Mouse (Mus musculus) midbrain, embryonic 13.5 days (tissue): ENCODE data around the gene Calcoco1. TPM values are rescaled to one million over a fixed set of nuclear protein-coding genes. Genes with fewer than 3 reads are reported as not detected.
A peak's percentile ranks its signal among the peaks of the same experiment; 100 is the strongest.

ENCODE experiments used
- ATAC-seq: fragments of 200-750 bp; cut with Nextera tagmentation; 2 replicates; pipeline ENCODE4 v1.8.0; 2017; ENCODE audit warnings: mild to moderate bottlenecking, moderate TSS enrichment, moderate library complexity
- H3K27ac ChIP-seq: fragments of 300-500 bp; sonication (generic); 2 replicates; pipeline ENCODE4 v1.5.1; 2015; ENCODE audit warnings: inconsistent platforms, mild to moderate bottlenecking, moderate library complexity
- H3K27me3 ChIP-seq: fragments of 300-500 bp; sonication (generic); 2 replicates; pipeline ENCODE4 v1.6.1; 2015; ENCODE audit warnings: mild to moderate bottlenecking, inconsistent platforms
- H3K36me3 ChIP-seq: fragments of 300-500 bp; sonication (generic); 2 replicates; pipeline ENCODE4 v1.6.1; 2015; ENCODE audit warnings: mild to moderate bottlenecking, inconsistent platforms
- H3K4me1 ChIP-seq: fragments of 300-500 bp; sonication (generic); replicated peaks from 2 replicates; pipeline ENCODE4 v1.6.1; 2015; ENCODE audit warnings: inconsistent platforms
- H3K4me2 ChIP-seq: fragments of 300-500 bp; sonication (generic); replicated peaks from 2 replicates; pipeline ENCODE4 v1.6.1; 2015; ENCODE audit warnings: moderate library complexity, mild to moderate bottlenecking, inconsistent platforms
- H3K4me3 ChIP-seq: fragments of 300-500 bp; sonication (generic); replicated peaks from 2 replicates; pipeline ENCODE4 v1.5.1; 2015; ENCODE audit warnings: mild to moderate bottlenecking, inconsistent platforms
- H3K9ac ChIP-seq: fragments of 300-500 bp; sonication (generic); replicated peaks from 2 replicates; pipeline ENCODE4 v1.6.1; 2015; ENCODE audit warnings: mild to moderate bottlenecking, inconsistent platforms
- H3K9me3 ChIP-seq: fragments of 300-500 bp; sonication (generic); 2 replicates; pipeline ENCODE4 v1.6.1; 2016; ENCODE audit warnings: mild to moderate bottlenecking, inconsistent platforms
- WGBS: fragments of 180-500 bp; shearing (Covaris S2); methylation state at CpG from one replicate; pipeline ENCODE4 v1.1.7; 2015; 5-methylcytosine and 5-hydroxymethylcytosine counted together
- polyA plus RNA-seq: library from polyadenylated mRNA; unstranded; fragments of >200 nt; fragmentation: Nextera tagmentation; extraction: Ambion mirVana; gene quantifications from 2 replicates; pipeline ENCODE4 v1.2.1, GENCODE M21; 2015

Gene Calcoco1
- polyA plus RNA-seq, 1 experiment from 2014 or later = 51.1 TPM

DNA sequence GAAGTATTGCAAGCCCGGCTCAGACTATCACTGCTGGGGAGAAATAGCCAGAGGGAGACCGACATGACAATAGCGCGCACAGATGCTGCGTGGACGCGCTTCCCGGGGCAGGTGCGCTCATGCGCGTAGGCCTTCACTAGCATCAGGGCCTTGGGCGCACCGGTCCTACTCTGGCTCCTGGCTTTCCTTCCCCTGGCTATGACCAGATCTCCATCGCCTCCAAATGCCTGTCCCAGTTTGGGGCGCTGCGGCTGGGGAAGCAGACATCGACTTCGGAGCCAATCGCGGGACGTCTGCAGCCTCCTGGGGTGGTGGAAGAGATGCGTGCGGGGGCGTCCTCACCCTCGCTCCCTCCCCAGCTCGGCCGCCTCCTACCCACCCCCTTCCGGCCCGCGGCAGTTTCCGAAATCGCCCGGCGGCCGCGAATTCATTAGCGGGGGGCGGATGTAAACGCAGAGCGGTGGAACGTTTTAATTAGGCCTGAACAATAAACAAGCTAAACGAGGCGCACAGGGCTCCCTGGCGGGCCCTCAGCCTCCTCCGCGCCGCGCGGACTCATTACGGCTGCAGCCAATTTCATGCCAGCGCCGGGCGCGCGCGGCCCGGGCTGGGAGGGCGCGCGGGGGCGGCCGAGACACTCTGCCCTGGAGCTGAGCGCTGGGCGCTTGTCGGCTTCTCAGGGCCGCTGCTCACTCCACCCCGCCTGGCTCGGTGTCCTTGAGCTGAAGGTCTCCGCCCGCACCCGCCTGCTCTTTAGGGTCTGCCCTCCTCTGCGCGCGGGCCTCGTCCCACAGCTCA, 24.7 kb upstream of the Calcoco1 start:
- Histone ChIP-seq H3K27me3 (peaks cover 50% of the 10 kb centered on the region), H3K4me2 (peak overlapping the region; percentile 69), H3K36me3 (no peaks in the 10 kb centered on the region), H3K9me3 (no peaks in the 10 kb centered on the region), H3K4me1 (peaks cover 57% of the 10 kb centered on the region), H3K4me3 (peak overlapping the region; percentile 39), H3K9ac (peak overlapping the region; percentile 75), H3K27ac (peak overlapping the region; percentile 99)
- WGBS = under 1% methylated on average over 74 of the region's 75 CpGs
- ATAC-seq = peak; percentile 72

DNA sequence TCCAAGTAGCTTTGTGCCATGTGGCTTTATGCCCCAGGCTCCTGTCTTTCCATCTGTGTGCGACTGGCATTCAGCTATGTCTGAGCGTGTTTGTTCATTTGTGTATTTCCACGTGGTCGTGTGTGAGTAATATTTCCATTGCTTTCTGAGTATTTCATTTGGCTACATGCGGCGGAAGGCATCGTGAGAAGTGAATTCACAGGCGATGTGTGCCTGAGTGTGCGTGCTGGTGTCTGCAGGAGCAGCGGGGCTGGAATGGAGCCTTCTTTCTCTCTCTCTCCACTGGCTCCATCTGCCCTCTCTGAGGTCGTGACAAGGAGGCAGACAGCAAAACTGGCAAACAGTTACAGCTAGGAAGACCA, 24.1 kb upstream of the Calcoco1 start:
- peak overlapping the region; percentile 39 for H3K4me3 ChIP-seq
- peak overlapping the region; percentile 69 for H3K4me2 ChIP-seq
- H3K27me3 ChIP-seq = peaks cover 53% of the 10 kb centered on the region
- WGBS = 11% methylated on average over 11 of the region's 11 CpGs
- H3K27ac ChIP-seq = peak overlapping the region; percentile 99
- H3K9ac ChIP-seq = peak overlapping the region; percentile 75
- H3K4me1 ChIP-seq = peaks cover 57% of the 10 kb centered on the region
- no peaks in the 10 kb centered on the region for H3K9me3 ChIP-seq
- no peak; the same call in 1 of the 2 replicates for ATAC-seq
- no peaks in the 10 kb centered on the region for H3K36me3 ChIP-seq

DNA sequence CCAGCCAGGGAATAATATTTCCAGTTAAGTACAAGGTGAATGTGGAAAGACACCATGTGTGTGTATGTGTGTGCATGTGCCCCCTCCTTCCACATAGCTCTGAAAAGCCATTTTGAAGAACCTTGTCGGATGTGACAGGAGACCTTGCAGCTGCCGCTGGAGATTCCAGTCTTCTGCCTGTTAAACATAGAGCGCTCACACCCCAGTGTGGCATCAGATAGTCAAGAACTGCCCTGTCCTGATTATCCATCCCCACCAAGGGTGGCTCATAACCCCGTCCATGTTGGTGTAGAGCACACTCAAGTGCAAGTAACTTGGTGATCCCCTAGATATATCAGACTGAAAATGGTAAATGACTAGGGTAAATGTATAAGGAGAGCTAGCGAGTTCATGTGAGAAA, 23.4 kb upstream of the Calcoco1 start:
- Histone ChIP-seq H3K27me3 (peaks cover 52% of the 10 kb centered on the region), H3K9ac (0 out of 2 replicates have a peak overlapping the region, but pooled peaks have one; percentile 60)
- 27% methylated on average over 5 of the region's 5 CpGs for WGBS

DNA sequence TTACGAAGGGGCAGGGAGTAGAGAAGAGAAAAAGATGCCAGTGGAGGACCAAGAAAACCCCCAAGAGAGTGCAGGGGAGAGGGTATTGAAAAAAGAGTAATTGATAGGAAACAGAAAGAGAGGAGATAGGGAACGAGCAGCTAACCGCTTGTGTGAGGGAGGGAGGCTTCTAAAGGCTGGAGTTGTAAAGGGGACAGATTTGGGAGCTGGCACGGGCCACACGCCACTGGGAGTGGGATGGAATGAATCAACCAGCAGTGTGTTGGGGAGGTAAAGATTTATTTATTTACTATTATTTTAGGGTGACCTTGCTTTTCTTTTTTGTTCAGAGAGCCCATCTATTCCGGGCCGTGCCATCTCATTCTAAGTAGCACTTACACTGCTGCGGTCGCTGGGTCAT, 22.9 kb upstream of the Calcoco1 start:
- Histone ChIP-seq H3K36me3 (no peaks in the 10 kb centered on the region), H3K9ac (peak overlapping the region; percentile 60; the same call in 1 of the 2 replicates), H3K27me3 (peaks cover 49% of the 10 kb centered on the region), H3K27ac (peak overlapping the region; percentile 99), H3K9me3 (no peaks in the 10 kb centered on the region), H3K4me3 (no peak overlapping the region), H3K4me2 (0 out of 2 replicates have a peak overlapping the region, but pooled peaks have one; percentile 2), H3K4me1 (peaks cover 57% of the 10 kb centered on the region)
- ATAC-seq = no peak
- WGBS = 17% methylated on average over 9 of the region's 9 CpGs

More for the DNA sequence above, 23.4 kb upstream of the Calcoco1 start:
- H3K4me3 ChIP-seq = no peak overlapping the region
- H3K9me3 ChIP-seq = no peaks in the 10 kb centered on the region
- peak overlapping the region; percentile 99 for H3K27ac ChIP-seq
- H3K4me1 ChIP-seq = peaks cover 57% of the 10 kb centered on the region
- no peak overlapping the region for H3K4me2 ChIP-seq
- no peak for ATAC-seq
- H3K36me3 ChIP-seq = no peaks in the 10 kb centered on the region

DNA sequence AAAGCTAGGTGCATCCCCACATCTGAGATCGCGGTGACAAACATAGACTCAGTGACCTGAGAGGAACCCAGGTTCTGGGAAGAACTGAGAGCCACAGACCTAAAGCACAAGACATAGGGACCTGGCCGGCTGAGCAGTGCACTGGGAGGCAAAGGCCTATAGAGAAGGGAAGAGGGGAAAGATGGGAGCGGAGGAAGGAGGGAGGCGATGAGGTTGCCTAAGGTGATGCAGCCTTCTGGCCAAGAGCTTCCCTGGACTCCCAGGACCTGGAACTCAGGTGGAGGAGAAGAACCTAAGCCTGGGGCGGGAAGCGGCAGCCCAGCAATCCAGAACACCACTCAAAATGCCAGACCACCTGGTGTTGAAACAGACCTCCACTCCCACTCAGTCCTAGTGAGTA, 22.4 kb upstream of the Calcoco1 start:
- H3K9me3 ChIP-seq = no peaks in the 10 kb centered on the region
- H3K27me3 ChIP-seq = peaks cover 48% of the 10 kb centered on the region

DNA sequence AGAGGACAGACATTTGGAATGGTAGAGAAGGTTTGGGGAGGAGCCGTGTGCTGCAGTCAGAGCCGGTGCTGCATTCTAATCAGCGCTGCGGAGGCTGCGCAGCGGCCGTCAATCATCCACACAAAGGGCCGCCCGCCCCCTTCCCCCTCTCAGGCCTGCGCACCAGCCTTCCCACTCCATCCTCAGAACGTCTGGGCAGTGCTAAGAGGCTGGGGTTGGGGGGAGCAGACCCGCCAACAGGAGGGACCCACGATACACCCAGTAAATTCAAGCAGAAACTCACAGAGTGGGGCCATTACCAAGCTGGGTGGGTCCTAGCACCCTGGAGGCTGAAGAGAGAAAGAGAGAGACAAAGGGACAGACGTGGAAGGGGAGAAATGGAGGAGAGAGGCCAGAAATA, 22.0 kb upstream of the Calcoco1 start:
- 1% methylated on average over 14 of the region's 14 CpGs for WGBS
- Histone ChIP-seq H3K4me2 (peak overlapping the region; percentile 33), H3K27ac (peak overlapping the region; percentile 99), H3K4me1 (peaks cover 60% of the 10 kb centered on the region), H3K27me3 (peaks cover 48% of the 10 kb centered on the region), H3K9me3 (no peaks in the 10 kb centered on the region), H3K4me3 (no peak overlapping the region), H3K36me3 (no peaks in the 10 kb centered on the region), H3K9ac (peak overlapping the region; percentile 60)
- peak; percentile 76 for ATAC-seq

More for the DNA sequence above, 22.4 kb upstream of the Calcoco1 start:
- ATAC-seq = peak; percentile 12; the same call in 1 of the 2 replicates
- no peak overlapping the region for H3K4me3 ChIP-seq
- H3K4me1 ChIP-seq = peaks cover 60% of the 10 kb centered on the region
- peak overlapping the region; percentile 99 for H3K27ac ChIP-seq
- 0 out of 2 replicates have a peak overlapping the region, but pooled peaks have one; percentile 2 for H3K4me2 ChIP-seq
- no peaks in the 10 kb centered on the region for H3K36me3 ChIP-seq
- 15% methylated on average over 7 of the region's 7 CpGs for WGBS
- H3K9ac ChIP-seq = peak overlapping the region; percentile 60

DNA sequence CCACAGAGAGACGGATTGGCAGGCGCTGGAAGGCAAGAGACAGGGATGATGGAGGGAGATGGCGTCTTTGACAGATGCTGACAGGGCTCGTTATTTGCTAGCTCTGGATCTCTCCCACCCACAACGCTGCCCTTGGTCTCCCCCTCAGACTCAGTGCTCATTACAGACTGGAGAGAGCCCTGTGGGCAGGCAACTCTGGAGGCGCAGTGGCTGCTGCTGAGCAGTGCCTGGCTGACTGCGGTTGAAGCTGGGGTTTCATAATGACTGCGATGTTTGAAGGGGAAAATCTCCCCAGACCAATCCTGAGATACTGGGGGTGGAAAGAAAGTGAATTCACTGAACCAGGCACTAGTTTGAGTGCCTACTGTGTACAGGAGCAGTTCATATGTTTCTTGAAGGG, 21.2 kb upstream of the Calcoco1 start:
- Histone ChIP-seq H3K9me3 (no peaks in the 10 kb centered on the region), H3K36me3 (no peaks in the 10 kb centered on the region), H3K4me1 (peaks cover 57% of the 10 kb centered on the region), H3K9ac (peak overlapping the region; percentile 49; the same call in 1 of the 2 replicates), H3K27ac (peak overlapping the region; percentile 99), H3K4me2 (0 out of 2 replicates have a peak overlapping the region, but pooled peaks have one; percentile 33), H3K4me3 (no peak overlapping the region), H3K27me3 (peaks cover 43% of the 10 kb centered on the region)
- 0 out of 2 replicates have a peak, but pooled peaks have one; percentile 21 for ATAC-seq
- WGBS = 14% methylated on average over 8 of the region's 8 CpGs

DNA sequence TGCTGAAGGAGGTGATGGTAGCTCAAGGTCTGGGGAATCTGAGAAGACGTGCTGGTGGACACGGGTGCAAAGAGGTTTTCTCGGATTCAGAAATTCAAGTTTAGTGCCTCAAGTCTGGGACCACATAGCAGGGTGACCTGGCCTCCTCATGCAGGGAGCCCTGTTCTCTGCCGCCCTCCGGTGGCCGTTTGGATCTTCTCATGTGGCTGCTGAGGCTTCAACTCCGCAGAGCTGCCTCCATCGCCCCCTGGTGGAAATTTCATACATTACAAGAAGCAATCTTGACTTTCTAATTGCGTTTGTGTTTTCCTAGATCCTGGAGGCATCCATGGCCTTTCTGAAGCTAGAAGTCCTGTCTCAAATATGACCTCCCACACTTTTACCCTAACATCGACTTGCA, 20.6 kb upstream of the Calcoco1 start:
- Histone ChIP-seq H3K4me3 (no peak overlapping the region), H3K9me3 (no peaks in the 10 kb centered on the region), H3K36me3 (no peaks in the 10 kb centered on the region), H3K4me2 (no peak overlapping the region), H3K9ac (0 out of 2 replicates have a peak overlapping the region, but pooled peaks have one; percentile 49), H3K27me3 (peaks cover 48% of the 10 kb centered on the region), H3K4me1 (peaks cover 52% of the 10 kb centered on the region), H3K27ac (peak overlapping the region; percentile 99)
- 2% methylated on average over 10 of the region's 10 CpGs for WGBS
- peak; percentile 31; the same call in 1 of the 2 replicates for ATAC-seq

DNA sequence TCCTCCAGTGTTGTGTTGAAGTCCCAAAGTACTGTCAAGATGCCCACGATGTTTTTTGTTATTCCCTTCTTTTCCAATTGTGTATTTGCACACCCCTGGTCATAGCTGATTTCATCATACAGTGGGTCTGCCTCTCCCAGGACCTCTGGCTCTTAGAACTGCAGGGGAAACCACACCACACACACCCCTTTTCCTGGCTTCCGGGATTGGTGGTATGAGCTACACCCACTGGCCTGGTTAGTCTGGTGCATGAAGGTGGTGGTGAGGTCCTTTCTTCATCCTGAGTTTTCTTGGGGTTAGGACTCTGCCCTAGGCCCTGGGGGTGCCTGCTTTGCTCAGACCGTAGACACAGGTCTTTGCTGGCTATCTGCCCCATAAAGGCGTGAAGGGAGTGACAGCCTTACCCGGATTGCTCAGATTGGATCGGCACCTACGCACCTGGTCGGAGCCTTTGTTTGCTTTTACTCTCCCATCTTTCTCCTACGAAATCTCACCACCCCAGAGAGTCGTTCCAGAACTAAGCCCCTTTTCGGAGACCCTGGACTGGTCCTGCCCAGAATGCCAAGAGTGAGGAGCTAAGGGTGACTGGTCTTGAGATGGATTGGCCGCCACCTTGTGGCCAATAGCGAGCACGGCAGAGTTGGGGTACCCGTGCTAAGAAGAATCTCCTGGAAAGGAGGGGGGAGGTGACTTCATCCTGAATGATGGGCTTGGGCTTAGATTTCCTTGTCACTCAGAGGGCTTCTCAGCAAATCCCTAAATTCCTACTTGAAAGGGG, 17.7 kb upstream of the Calcoco1 start:
- Histone ChIP-seq H3K4me3 (no peak overlapping the region), H3K9me3 (no peaks in the 10 kb centered on the region), H3K9ac (no peak overlapping the region), H3K4me2 (no peak overlapping the region), H3K27ac (no peak overlapping the region), H3K36me3 (no peaks in the 10 kb centered on the region), H3K4me1 (peaks cover 41% of the 10 kb centered on the region), H3K27me3 (peaks cover 54% of the 10 kb centered on the region)
- 32% methylated on average over 15 of the region's 15 CpGs for WGBS
- no peak for ATAC-seq

DNA sequence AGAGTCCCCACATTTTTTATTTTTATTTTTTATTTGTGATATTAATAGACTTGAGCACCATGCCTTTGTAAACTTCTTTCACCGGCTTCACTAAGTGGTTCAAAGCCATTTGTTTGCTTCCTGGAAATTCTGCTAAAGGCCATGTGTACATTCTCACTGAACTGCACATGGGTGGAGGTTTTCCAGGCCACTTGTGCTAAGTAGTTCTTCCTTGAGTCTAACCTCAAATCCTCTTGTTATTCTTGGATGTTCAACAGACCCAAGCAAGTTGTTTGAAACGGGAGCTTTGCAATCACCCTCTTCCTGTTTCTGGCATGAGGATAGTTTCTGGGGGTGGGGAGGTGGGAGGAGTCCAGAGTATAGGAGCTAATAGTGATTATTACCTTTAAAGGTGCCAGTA, 16.5 kb upstream of the Calcoco1 start:
- H3K4me1 ChIP-seq = peaks cover 28% of the 10 kb centered on the region
- peaks cover 58% of the 10 kb centered on the region for H3K27me3 ChIP-seq
- no peak overlapping the region for H3K9ac ChIP-seq
- no peaks in the 10 kb centered on the region for H3K9me3 ChIP-seq
- no peaks in the 10 kb centered on the region for H3K36me3 ChIP-seq
- no peak for ATAC-seq
- H3K27ac ChIP-seq = no peak overlapping the region
- 71% methylated on average over 2 of the region's 2 CpGs for WGBS
- no peak overlapping the region for H3K4me2 ChIP-seq
- no peak overlapping the region for H3K4me3 ChIP-seq

DNA sequence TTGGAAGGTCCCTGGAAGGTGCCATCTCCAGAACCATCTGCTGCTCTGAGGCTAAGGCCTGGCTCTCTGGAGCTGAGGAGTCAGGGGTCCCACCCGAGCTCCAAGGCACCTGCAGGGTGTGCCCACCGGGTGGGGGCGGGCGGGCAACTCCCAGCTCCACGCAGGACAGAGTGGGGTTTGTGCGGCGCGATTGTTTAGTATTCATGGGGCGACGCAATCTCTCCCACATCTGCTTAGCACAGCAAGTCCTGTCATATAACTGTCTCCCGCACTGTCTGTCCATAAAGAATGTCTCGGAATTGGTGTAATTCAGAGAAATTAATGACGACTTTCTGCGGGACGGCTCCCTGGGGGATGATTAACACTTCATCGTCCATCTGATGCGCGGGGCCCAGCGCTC, 15.1 kb upstream of the Calcoco1 start:
- no peak overlapping the region for H3K4me3 ChIP-seq
- H3K4me2 ChIP-seq = no peak overlapping the region
- peaks cover 21% of the 10 kb centered on the region for H3K4me1 ChIP-seq
- peaks cover 64% of the 10 kb centered on the region for H3K27me3 ChIP-seq
- H3K9me3 ChIP-seq = no peaks in the 10 kb centered on the region
- WGBS = 85% methylated on average over 19 of the region's 19 CpGs
- no peaks in the 10 kb centered on the region for H3K36me3 ChIP-seq
- no peak overlapping the region for H3K9ac ChIP-seq
- no peak for ATAC-seq
- H3K27ac ChIP-seq = no peak overlapping the region
